Mouse (Mus musculus): Measurements from ENCODE around the gene Gm14408. TPM values are rescaled to one million over a fixed set of nuclear protein-coding genes. Genes with fewer than 3 reads are reported as not detected.
"Not testable (repeated sequence)": the region's sequence is repeated elsewhere in the genome, so short reads cannot be mapped to it uniquely, and the experiment has no call there.

The Gm14408 gene
- not detected for polyA plus RNA-seq (2012; fragmentation: generic; extraction: Trizol)
- long read RNA-seq, experiment 1, partial matches to known transcripts: 0 of 2 reads
- long read RNA-seq, experiment 1, other reads (novel, unspliced or antisense): 2 of 2 reads
- long read RNA-seq, experiment 2, partial matches to known transcripts: 0 of 2 reads
- long read RNA-seq, experiment 2, other reads (novel, unspliced or antisense): 2 of 2 reads

- H3K27me3 ChIP-seq (ENCODE audit: control insufficient read depth, insufficient read depth, insufficient read length); H3ac ChIP-seq (ENCODE audit: control insufficient read depth, insufficient read length, low read depth); H3K36me3 ChIP-seq (ENCODE audit: control insufficient read depth, insufficient read depth); H3K79me3 ChIP-seq (ENCODE audit: low read depth); H3K79me2 ChIP-seq (ENCODE audit: control insufficient read depth, insufficient read depth): not testable (repeated sequence)
- H3K4me3 ChIP-seq (ENCODE audit: insufficient read depth, poor library complexity, severe bottlenecking): peak within 1 kb of the TSS; percentile 14
Observed at GRCm38 (mm10) chr2:176830840-176831239, at the start of gene Gm14408. Gene Gm14408, plus strand, starts transcription at chr2:176831140.

- not testable (repeated sequence) for H3K27me3 ChIP-seq (ENCODE audit: control insufficient read depth, insufficient read depth, insufficient read length); H3ac ChIP-seq (ENCODE audit: control insufficient read depth, insufficient read length, low read depth); H3K36me3 ChIP-seq (ENCODE audit: control insufficient read depth, insufficient read depth); H3K79me3 ChIP-seq (ENCODE audit: low read depth); H3K79me2 ChIP-seq (ENCODE audit: control insufficient read depth, insufficient read depth)
- H3K4me3 ChIP-seq (ENCODE audit: insufficient read depth, poor library complexity, severe bottlenecking): peak within 1 kb of the TSS; percentile 37
Observed at GRCm38 (mm10) chr2:176798312-176798711, 32.6 kb upstream of the Gm14408 start, which contains the start of gene Gm14295. Gene Gm14295, plus strand, starts transcription at chr2:176798612.

GRCm38 (mm10) chr2:176798785-176799184 is 32.2 kb upstream of the Gm14408 start:
- H3K79me2 ChIP-seq (ENCODE audit: control insufficient read depth, insufficient read depth); H3K79me3 ChIP-seq (ENCODE audit: low read depth); H3ac ChIP-seq (ENCODE audit: control insufficient read depth, insufficient read length, low read depth); H3K36me3 ChIP-seq (ENCODE audit: control insufficient read depth, insufficient read depth); H3K27me3 ChIP-seq (ENCODE audit: control insufficient read depth, insufficient read depth, insufficient read length): not testable (repeated sequence)
- peak overlapping the region; percentile 37 for H3K4me3 ChIP-seq (ENCODE audit: insufficient read depth, poor library complexity, severe bottlenecking)

Other genes starting within 250 kb of the Gm14408 start
- 0.95 TPM for gene Gm14308, start 194.8 kb upstream of the Gm14408 start, polyA plus RNA-seq (2012; fragmentation: generic; extraction: Trizol)
- gene Zfp973, start 160.6 kb upstream of the Gm14408 start, polyA plus RNA-seq (2012; fragmentation: generic; extraction: Trizol): 1.8 TPM
- gene Gm14305, start 122.8 kb upstream of the Gm14408 start, polyA plus RNA-seq (2012; fragmentation: generic; extraction: Trizol): 7.2 TPM
- 7.5 TPM for gene Gm14295, start 32.5 kb upstream of the Gm14408 start, polyA plus RNA-seq (2012; fragmentation: generic; extraction: Trizol)
- 3.8 TPM for gene Gm14296, start 96.7 kb downstream of the Gm14408 start, polyA plus RNA-seq (2012; fragmentation: generic; extraction: Trizol)
- gene Gm14419, start 169.8 kb downstream of the Gm14408 start, polyA plus RNA-seq (2012; fragmentation: generic; extraction: Trizol): 9.1 TPM
- gene Gm14401, start 243.2 kb downstream of the Gm14408 start, polyA plus RNA-seq (2012; fragmentation: generic; extraction: Trizol): 0.05 TPM

All from C2C12 (cell line).